Mouse (Mus musculus): Measurements from ENCODE around the gene Mrpl46.
A peak's percentile ranks its signal among the peaks of the same experiment; 100 is the strongest.

Gene Mrpl46

DNA sequence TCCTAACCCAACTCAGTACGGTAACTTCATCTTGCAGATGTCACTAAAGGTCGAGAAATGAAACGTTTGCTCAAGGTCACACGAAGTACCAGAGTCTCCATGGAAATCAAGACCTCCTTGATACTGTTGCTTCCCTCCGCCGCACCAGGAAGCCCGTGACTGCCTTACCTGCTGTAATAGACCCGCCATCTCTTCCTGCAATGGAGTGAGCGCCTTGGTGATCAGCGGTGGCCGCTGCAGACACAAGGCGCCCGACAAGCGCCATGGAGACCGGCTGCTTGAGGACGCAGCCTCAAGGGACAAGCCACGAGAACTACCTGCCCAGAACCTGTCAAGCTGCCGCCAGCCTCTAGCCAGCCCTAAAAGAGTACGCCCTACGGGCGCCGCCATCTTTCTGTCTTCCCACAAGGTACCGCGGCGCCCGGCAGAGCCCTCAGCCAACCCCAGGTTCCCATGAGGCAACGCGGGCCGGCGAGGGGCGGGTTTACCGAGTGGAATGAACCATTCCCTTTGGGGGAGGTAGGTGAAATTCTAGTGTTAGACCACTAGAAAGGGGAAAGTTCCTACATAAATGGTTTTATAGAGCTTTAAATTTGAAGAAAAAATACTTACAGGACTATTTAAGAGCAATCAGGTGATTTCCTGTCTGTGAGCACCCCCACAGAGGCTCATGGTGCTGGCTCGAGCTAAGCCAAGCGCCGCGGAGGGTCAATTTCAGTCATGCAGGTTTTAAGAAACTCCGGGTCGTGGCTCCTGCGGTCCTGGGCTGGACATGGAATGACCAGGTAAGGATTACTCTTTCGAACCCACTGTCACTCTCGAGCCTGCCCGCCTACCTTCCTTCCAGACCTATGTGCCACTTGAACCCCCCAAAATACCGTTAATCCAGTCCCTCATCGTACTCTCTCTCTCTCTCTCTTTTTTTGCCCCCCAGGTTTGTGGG lies at the start of gene Mrpl46, which contains the start of gene Mrps11:
Mrpl46 (minus strand) TSS at position 893 of the 943 bp plus-strand sequence.
Mrps11 (plus strand) TSS at position 481 of the 943 bp plus-strand sequence.
- DNase-seq, result peak; percentile 86 to 87

DNA sequence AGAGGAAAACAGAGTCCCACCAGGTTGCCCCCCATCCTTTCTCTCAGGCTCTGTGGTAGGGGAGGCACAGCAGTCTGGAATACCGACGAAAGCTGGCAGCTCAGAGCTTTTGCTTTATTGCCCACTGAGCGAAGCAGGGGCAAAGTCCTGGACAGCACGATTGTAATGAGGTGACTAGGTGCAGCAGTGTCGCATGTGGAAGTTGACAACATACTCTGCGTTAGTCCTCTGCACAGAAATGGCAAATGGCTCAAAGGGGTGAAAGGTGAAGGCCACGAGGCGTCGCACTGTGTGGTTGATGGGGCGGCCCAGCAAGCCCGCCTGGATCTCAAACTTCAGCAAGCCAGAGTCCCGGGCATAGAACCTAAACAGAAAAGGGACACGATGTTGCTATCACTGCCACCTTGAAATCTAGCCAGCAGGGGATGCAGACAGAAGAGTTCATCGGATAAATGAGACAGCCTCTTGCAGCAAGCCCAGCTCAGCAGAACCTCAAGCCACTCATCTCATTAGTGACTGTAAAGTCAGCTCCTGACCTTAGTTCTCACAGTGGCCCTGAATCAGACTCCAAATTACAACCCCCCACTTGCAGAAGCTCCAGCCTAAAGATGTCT lies 44.5 kb upstream of the Mrpl46 start:
- DNase-seq, result no peak

DNA sequence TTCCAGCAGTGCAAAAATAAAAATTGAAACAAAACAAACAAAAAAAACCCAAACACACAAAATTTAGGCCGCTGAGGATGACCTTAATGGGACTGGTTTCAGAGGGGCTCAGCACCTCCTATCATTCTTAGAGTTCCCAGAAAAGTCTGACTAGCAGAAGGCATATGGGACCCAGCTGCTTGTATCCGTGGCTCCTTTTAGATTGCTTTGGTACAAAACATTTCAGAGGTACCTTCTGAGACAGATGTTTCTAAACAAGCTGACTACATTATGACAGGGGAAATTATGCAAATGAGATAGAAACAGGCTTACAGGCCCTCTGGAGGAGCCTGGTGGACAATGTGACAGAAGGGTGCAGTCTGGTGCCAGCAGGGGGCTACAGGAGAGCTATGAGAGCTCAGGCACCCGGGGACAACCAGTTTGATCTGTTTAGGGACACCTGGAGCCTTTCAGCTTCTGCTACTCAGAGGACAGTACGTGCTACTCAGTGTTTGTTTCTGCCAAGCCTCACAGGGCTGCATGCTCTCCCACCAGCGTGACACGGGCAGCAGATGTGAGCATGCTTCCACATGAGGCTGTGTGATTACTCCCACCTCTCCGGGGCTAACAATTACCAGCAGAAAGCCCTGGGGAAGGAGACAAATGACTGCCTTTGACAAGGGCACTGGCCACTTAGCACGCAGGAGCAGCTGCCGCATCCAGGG lies 43.5 kb upstream of the Mrpl46 start:
- DNase-seq, result no peak

DNA sequence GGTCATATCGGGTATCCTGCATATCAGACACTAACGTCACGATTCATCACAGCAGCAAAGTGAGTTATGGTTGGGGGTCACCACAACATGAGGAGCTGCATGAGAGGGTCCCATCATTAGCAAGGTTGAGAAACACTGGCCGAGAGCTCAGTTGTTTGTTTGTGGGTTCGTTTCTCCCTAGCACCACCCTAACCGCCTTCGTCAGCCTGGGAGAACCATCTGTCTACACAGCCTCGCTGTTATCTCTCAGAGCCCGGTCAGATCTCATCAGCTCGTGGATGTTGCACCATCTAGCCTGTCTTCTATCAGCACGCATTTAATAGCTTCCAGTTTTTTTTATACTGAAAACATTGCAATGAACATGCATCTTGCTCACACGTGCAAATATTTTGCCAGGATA lies 35.0 kb upstream of the Mrpl46 start:
- no peak for DNase-seq

DNA sequence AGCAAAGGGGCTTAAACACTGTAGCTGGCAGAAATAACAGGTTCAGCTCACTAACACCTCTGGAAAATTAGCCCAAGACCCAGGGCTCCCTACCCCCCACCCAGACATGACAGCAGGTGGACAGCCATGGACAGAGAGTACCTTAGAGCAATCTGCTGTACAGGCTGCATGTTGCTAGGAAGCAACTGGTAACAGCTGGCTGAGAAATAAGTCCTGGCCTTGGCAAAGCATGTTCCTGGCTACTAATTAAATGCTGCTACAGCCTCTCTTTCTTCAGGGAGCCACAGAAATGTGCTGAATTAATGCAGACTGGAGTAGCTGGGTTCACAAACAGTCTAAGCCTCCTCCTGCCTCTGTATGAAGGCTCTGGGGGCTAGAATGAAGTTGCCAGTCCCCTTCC lies 31.4 kb upstream of the Mrpl46 start:
- DNase-seq, result no peak

DNA sequence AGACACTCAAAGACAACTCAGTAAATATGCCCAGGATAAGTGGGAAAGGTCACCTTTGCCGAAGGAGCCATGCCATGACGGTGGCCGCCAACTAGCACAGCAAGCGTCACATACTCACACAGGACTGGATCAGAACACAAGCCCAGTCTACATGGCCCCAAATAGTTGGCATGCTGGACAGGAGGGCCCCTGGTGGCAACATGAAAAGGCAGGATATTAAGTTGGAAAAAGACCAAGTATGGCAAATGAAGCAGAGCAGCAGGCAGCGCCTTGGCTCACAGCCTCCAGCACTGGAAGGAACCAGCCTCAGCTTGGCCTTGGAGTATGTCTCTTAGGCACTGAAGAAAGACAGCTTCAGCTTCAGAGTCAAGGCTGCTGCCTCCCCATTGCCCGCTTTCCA lies 30.5 kb upstream of the Mrpl46 start:
- DNase-seq, result peak; percentile 44 to 46

DNA sequence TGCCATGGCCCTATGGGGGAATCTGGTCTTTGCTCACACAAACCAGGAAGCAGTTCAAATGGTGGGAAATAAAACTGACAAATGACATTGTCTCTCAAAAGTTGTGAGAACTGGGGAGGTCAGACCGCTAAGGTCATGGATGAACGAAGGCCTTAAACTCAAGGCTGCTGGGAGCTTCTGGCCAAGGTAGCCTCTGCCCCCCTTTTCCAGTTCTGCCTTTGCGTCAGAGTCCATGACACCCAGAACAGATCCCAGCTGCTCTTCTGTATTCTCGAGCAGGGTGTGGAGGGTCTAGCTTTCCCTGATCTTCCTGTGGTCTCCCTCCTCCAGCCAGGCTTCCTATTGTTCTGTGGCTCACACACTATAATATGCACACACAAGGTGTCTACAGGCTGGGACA lies 23.9 kb upstream of the Mrpl46 start:
- no peak for DNase-seq

DNA sequence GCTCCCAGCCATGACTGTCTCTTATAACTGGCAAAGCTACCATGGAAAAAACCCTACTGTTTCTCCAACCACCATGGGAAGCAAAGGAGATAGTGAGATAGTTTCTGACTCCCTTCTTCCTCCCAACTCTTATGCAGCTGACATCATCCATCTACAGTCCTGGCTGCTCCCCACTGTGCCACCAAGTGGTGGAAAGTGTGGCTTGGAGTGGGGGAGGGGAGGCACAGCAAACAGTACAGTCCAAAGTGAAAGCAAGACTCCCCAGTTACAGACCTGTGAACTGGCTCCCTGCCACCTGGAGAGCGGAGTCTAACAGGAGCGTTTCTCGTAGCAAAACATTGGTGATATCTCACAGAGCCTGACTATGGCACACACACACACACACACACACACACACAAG lies 20.5 kb upstream of the Mrpl46 start:
- DNase-seq, result no peak

DNA sequence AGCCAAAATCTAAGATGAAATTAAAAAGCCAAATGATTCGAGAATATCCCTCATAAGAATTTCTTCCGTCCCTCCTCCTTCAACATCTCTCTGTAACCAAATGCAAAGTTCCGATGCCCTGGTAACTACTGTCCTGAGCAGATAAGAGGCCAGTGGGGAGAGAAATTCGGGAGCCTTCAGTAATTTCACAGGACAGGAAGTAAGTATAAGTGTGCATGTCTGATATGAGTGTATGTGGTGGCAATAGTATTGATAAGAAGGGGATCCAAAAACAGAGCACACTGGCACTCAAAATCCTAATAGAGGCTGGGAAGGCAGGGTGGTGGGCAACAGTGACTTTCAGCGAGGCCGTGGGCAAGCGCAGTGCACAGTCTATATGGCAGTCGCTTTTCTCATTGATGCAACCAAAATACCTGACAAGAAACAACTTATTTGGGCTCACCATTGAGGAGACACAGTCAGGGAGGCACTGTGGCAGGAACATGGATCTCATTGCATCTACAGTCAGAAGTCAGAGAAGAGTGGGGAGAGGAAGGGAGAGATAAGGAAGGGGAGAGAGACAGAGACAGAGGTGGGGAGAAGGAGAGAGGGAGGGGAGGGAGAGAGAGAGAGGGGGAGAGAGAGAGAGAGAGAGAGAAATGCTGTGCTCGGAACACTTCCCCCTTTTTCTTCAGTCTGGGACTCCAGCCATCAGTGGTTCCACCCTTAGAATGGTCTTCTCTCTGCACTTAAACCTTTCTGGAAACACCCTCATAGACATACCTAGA lies 16.6 kb upstream of the Mrpl46 start:
- DNase-seq, result no peak

DNA sequence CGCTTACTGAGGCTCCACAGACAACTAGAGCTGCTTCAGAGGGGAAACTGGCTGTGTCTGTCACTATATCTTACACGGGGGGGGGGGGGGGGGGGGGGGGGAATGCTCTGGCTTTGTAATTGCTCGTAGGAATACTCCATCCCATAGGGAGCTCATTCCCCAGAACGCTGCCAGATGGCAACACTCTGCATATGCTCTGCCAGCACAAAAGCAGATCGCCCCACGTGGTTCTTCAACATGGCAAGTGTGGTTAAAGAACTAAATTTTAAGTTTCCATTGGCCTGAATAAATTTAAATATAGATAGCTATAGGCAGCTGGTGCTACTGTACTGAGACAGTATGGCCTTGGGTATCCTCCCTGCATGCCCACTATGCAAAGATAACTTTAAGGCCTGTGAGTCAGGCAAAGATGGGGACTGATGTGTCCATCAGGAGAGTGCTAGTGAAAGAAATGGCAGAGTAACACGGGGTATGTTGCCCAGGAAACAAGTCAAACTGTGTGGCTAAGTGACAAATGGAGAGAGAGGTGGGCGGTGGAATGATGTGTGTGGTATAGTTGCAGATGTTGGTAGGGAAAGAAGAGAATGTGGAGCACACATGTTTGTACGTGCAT lies 14.6 kb upstream of the Mrpl46 start:
- DNase-seq, result peak in 1 of 2 experiments; percentile 29

DNA sequence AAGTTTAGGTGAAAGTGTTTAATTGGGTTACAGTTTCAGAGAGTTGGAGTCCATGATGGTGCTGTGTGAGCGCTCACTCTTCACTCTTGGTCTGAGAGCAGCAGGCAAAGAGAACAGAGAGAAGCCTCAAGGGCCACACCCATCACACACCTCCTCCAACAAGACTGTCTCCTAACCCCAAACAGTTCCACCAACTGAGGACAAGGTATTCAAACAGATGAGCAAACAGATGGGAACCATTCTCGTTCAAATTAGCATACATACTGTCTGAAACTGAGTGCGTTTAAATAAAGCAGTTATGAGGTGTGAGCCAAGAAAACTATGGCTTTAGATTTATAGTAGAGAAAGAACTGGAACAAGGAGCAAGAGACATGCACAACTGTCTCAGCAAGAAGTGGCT lies 13.3 kb upstream of the Mrpl46 start:
- no peak for DNase-seq

DNA sequence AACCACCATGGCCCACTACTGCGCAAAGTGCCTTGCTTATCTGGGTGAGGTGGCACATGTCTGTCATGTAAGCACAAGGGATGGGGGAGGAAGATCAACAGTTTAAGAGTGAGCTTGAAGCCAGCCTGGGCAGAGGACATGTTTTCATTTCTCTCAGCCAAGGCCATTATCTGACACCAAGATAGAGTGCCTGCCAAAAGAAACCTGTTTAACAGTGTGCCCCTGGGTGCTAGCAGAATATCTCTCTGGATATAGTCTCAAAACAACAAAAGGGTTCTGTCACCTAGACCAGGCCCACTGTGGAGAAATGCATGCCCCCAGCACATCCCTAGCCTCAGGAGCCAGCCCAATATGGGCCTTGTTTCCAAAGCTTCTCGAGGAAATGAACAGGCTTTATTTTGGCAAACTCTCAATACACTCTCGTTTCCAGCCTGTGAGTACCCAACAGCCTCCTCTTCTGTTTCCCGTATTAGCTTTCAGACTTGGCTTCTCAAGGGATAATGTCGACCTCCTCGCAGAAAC lies 11.3 kb upstream of the Mrpl46 start:
- no peak for DNase-seq

DNA sequence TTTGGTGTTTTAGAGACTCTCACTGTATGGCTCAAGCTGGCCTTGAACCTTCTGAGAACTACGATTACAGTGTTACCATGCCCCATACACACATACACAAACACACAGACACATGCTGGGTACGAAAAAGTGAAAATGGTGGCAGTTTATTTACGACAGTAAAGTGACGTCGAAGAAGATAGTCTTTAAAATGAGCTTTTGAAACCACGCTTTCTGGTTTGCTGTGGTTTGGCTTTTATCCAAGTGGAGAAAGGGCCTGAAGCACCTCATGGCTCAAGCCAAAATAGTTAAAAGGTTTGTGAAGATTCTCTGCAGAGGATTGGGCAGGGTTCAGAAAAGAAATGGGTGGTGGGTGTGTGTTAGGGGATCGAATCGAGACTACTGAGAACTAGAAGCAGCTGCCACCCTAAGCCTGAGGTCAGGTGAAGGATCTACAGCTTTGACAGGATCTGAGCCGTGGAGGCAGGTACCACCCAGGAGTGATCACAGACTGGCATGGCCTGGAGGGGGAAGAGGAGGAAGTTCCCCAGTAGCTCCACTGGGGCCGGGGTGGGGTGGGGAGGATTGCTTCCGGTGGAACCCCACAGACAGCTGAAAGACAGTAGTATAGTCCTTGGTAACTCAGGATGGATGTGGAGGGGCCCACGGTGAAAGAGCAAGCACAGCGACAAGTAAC lies 10.7 kb upstream of the Mrpl46 start:
- no peak for DNase-seq

DNA sequence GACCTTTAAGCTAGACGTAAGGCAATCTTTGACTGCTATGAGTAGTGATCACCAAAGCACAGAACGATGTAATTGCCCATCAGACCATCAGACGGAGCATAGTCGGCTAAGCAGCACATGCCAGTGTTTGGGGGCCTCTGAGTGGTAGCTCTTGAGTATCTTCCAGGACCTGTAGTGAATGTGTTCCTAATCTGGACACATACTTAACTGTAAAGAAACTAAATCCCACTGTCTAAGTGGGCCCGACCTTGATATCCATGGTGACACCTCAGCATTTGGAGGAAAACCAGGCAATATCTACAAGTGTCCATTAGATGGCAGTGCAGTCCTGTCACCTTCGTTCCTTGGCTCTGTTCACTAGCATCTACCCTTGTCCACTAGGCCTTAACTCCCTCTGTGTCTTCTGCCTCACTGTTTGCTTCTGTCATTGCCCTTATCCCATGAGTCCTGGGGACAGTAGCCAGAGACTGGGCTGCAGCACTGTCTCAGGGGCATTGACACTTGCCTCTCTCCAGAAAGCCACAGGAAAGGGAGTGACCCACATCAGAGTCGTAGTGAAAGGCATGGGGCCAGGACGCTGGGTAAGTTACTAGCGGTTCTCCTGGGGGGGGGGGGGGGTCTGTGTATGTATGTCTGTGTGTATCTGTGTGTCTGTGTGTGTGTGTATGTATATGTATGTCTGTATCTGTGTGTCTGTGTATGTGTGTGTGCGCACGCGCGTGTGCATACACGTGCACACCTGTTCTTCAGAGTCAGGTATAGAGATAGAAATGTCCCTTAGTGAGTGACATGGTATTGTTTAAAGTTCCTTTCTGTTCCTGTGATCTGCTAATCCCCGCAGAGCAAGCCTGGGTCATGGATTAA lies 8.3 kb upstream of the Mrpl46 start:
- peak; percentile 43 to 67 for DNase-seq

DNA sequence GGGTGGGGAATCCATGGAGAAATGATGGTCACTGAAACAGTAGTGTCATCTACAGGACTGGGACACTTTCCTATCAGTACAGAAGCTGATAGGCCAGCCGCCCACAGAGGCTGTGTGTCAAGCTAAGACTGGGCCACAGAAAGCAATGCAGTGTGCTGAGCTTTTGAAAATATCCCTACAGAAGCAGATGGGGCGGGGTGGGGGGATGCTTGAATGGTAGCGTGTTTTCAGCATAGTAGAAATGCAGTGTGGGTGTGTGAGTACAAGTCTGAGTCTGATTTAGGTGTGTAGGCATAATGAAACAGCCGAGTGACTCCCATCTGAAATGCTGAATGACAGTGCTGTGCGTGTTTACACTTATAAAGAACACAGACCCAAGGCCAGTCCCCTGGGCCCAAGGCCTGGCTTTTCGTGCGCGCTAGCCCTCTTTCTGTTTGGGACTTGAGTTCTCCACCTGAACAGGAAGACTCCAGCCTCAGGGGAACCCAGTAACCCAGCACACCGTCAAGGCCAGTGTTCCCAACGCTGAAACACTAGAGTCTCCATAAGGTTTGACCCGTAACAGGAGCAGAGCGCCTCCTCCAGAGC lies 4.6 kb upstream of the Mrpl46 start:
- DNase-seq, result no peak

DNA sequence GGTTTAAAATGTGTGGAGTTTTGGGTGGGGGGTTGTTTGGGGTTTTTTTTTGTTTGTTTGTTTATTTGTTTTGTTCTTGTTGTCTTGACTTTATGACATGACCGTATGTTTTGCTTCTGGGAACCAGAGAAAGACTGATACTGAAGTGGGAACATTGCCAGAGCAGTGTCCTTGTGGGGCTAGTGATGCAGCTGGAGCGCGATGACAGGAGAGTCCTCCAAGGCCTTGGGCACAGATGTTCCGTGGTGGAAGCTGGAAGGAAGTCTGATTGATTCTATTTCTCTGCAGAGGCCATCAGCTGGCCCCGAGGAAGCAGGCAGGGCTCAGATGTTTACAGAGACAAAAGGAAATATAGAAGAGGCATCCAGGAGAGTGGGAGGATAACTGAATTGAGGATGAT lies 2.6 kb upstream of the Mrpl46 start:
- no peak for DNase-seq

DNA sequence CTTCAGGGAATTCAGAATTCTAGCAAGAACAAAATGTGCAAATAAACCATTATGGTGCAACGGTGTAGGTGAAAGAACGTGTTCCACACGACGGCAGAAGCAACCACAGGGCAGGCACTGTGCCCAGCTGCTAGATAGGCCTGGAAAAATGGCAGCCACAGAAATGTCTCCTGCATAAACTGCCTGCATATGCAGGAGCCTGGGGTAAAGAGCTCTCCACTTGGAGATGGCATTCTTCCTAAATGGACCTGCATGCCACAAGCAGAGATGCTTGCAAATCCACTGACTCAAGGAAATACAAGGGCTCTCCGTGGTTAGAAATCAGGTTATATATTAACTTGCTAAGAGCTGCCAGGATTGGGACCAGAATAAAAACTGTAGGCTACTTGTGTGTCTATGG lies 4.6 kb downstream of the Mrpl46 start:
- DNase-seq, result no peak

DNA sequence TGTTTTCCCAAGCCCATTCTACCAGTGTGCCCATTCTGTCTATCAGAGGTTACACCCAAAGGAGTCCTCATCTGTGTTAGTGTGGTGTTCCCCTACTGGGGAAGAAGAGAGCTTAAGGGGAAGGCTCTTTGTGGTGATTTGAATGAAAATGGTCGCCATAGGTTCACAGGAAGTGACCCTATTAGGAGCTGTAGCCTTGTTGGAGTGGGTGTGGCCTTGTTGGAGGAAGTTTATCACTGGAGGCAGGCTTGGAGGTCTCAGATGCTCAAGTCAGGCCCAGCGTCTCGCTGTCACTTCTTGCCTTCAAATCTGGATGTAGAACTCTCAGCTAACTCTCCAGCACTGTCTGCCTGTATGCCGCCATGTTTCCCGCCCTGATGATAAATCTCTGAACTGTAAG lies 12.4 kb downstream of the Mrpl46 start:
- DNase-seq, result no peak

DNA sequence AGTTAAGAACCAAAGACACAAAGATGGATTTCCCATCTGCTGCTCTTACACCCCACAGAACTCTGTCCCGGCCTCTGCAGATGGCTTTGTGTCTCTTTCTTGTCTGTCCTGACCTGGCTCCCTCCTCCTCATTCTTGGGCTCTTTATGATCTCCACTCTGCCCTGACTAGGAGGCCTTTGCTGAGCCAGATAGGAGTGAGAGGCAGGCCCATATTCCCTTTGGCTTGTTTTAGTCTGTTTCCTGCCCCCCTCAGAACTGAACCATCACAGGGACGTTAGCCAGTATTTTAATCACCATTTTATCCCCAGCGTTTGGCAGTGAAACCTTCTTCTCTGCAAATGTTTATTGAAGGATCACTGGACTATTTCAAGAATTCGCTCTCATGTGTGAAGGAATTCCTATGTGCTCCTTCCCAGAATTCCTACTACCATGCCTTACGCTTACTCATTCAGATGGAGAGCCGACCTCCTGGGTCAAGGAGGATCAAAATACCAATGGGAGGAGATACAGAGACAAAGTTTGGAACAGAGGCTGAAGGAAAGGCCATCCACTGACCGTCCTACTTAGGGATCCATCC lies 14.2 kb downstream of the Mrpl46 start:
- no peak for DNase-seq
